Mouse (Mus musculus): ENCODE data around the gene Crybg1.

DNA sequence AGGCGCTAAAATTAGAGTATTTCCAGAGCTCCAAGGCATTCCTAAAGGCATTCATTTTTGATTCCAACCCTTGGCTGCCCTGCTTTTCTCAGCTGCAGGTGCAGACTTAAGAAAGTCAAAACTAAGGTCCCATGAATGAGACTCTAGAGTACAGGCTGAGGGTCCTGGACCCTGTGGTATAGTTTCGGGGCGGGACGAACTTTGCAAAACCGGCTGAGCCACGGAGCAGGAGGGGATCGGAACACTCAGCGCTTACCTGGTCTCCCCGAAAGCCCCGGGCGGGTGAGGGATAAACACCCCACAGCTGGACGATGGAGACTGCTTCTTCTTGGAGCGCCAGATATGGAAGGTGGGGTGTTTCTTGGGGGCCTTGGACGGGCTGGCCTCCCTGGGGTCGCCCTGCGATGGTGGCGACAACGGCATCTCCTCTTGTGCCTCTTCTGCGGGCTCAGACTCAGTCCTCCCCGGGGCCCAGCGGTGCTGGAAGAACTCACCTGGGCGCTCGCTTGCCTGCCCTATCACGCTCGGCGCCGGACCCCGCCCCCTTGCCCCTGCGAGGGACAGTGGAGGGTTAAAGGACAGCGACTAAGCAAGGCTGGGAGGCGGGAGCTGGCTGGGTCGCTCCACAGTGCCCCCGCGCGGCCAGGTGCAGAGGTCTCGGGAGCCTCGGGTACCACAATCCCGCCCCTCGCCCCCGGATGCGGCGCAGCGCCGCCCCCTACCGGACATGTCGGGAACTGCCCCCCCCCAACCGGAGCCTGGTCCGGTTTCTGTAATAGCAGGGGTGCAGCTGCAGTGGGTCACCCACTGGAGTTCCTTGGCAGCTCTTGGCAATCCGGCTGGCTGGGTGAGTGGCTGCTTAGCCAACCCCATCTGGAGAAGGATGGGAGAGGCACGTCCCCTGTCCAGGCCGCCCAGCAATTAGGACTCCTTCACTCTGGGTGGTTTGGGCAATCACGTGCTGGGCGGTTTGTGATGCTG, at the start of gene Crybg1:
- 0 out of 2 replicates have a peak, but pooled peaks have one; percentile 23 for TF ChIP-seq EP300 (IDR thresholded peaks at IDR 0.05; ENCODE audit: insufficient read depth, low read depth, low read length)
- no peak for TF ChIP-seq POLR2A (IDR thresholded peaks at IDR 0.05; ENCODE audit: insufficient read depth, low read length)

Measured in ES-Bruce4 (cell line).